In the genomic region with DNA sequence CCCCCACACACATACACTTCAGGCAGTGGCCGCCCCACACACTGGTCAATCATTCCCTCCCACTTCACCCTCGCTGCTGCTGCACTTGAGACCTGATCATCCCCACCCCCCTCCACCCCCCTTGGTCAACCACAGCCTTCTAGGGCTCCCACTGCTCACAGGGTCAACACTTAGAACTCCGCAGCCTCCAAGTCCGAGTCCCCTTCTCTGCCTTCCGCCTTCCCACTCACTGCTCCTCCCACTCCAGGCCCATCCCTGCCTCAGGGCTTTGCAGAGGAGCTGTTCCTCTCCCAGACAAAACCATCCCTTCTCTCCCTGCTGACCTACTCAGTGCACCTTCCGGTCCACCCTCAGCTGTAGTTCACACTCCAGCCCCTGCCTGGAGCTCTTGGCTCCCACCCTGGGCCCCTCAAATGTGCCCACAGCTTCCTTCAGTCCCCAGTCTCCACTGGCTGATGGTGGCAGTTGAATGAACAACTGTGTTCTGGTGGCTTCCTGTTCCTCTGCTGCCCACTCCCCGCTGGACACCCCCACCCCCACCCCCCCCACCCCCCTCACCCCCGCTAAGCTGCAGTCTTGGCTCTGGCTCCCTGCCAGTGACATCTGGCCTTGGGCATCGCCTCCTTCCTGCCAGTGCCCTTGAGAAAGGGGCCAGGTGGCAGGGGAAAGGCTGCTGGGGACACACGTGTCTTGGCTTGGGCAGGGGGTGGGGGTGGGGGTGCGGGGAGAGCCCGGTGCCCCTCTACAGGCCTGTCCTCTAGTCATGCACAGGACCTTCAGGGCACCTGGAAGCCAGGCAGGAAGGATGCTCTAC, we compare ENCODE assay signal across 8 mouse cellular contexts. TPM values are rescaled to one million over a fixed set of nuclear protein-coding genes. Genes with fewer than 3 reads are reported as not detected.
DNase-seq lines count a peak whose midpoint lies in the region; ATAC-seq and TF ChIP-seq lines count a peak whose summit lies in the region.

No protein-coding gene starts in this region.

- H3K27ac ChIP-seq in testis, adult 2 months (ENCODE audit: control insufficient read depth, insufficient read depth, low read depth, low read length) = no peak overlapping the region
- H3K27ac ChIP-seq in heart, embryonic 16.5 days (ENCODE audit: low read length) = peak overlapping the region; percentile 80
- peak overlapping the region; percentile 75 for H3K27ac ChIP-seq in limb, embryonic 14.5 days (replicated peaks; ENCODE audit: low read depth, low read length)
- peak overlapping the region; percentile 66 for H3K27ac ChIP-seq in midbrain, embryonic 14.5 days (replicated peaks; ENCODE audit: low read depth, low read length)

- no peak for DNase-seq in testis, postnatal 14 days (ENCODE audit: low spot score)
- peak; percentile 61 for DNase-seq in embryo, embryonic 11 days
- peak; percentile 38 for DNase-seq in limb, embryonic 14.5 days (ENCODE audit: low spot score)
- peak; percentile 74 for DNase-seq in midbrain, embryonic 14.5 days

- H3K4me3 ChIP-seq in testis, adult 2 months (ENCODE audit: control insufficient read depth, low read depth, low read length) = peak overlapping the region; percentile 37; the same call in 1 of the 2 replicates
- H3K4me3 ChIP-seq in heart, embryonic 16.5 days (ENCODE audit: low read length) = peak overlapping the region; percentile 39
- H3K4me3 ChIP-seq in limb, embryonic 14.5 days (replicated peaks; ENCODE audit: low read length) = peak overlapping the region; percentile 10; the same call in 1 of the 2 replicates
- no peak overlapping the region for H3K4me3 ChIP-seq in midbrain, embryonic 14.5 days (replicated peaks; ENCODE audit: low read depth, low read length)

- 3% methylated on average over 11 of the region's 12 CpGs for WGBS in heart, embryonic 16.5 days
- WGBS in limb, embryonic 14.5 days = 3% methylated on average over 11 of the region's 12 CpGs
- 4% methylated on average over 9 of the region's 12 CpGs for WGBS in midbrain, embryonic 14.5 days

- H3K9me3 ChIP-seq in heart, embryonic 16.5 days (replicated peaks; ENCODE audit: control insufficient read depth, low read length) = no peaks in the 10 kb centered on the region
- no peaks in the 10 kb centered on the region for H3K9me3 ChIP-seq in limb, embryonic 14.5 days (ENCODE audit: control insufficient read depth, low read length)
- H3K9me3 ChIP-seq in midbrain, embryonic 14.5 days (ENCODE audit: control insufficient read depth, low read length) = no peaks in the 10 kb centered on the region

- H3K4me2 ChIP-seq in heart, embryonic 16.5 days (ENCODE audit: low read depth, low read length) = peak overlapping the region; percentile 65
- peak overlapping the region; percentile 40 for H3K4me2 ChIP-seq in limb, embryonic 14.5 days (replicated peaks; ENCODE audit: low read depth, low read length, severe bottlenecking)
- H3K4me2 ChIP-seq in midbrain, embryonic 14.5 days (ENCODE audit: low read length) = peak overlapping the region; percentile 39

- TF ChIP-seq CTCF in testis, adult 2 months (IDR thresholded peaks at IDR 0.05; ENCODE audit: control insufficient read depth, insufficient read depth, insufficient replicate concordance, low read depth, low read length) = no peak

- no peaks in the 10 kb centered on the region for H3K36me3 ChIP-seq in testis, adult 2 months (ENCODE audit: control insufficient read depth, insufficient read depth, low read length)
- H3K36me3 ChIP-seq in heart, embryonic 16.5 days (ENCODE audit: control insufficient read depth, insufficient read depth) = no peaks in the 10 kb centered on the region
- no peaks in the 10 kb centered on the region for H3K36me3 ChIP-seq in limb, embryonic 14.5 days (ENCODE audit: control insufficient read depth, insufficient read depth, low read length)
- H3K36me3 ChIP-seq in midbrain, embryonic 14.5 days (ENCODE audit: control insufficient read depth, insufficient read depth, low read length) = no peaks in the 10 kb centered on the region

- peaks cover 21% of the 10 kb centered on the region for H3K4me1 ChIP-seq in testis, adult 2 months (ENCODE audit: control insufficient read depth, insufficient read depth, low read length)
- H3K4me1 ChIP-seq in heart, embryonic 16.5 days (ENCODE audit: control insufficient read depth, insufficient read depth, low read length) = peaks cover 48% of the 10 kb centered on the region
- peaks cover 50% of the 10 kb centered on the region for H3K4me1 ChIP-seq in limb, embryonic 14.5 days (ENCODE audit: control insufficient read depth, insufficient read depth, low read length)
- peaks cover 36% of the 10 kb centered on the region for H3K4me1 ChIP-seq in midbrain, embryonic 14.5 days (ENCODE audit: control insufficient read depth, insufficient read depth, low read length)

- ATAC-seq in heart, embryonic 16.5 days (replicated peaks; ENCODE audit: extremely low read depth, insufficient read depth, low FRiP score) = peak; percentile 25
- peak; percentile 23 for ATAC-seq in limb, embryonic 14.5 days (ENCODE audit: low FRiP score, low read depth)
- peak; percentile 18; the same call in 1 of the 2 replicates for ATAC-seq in midbrain, embryonic 14.5 days (ENCODE audit: low FRiP score, low TSS enrichment)
- ATAC-seq in activated CD4-positive, CD25-positive, alpha-beta regulatory T cell, adult 4 months = no peak
- no peak for ATAC-seq in CD4-positive, CD25-positive, alpha-beta regulatory T cell, adult 4 months

- 0 out of 2 replicates have a peak, but pooled peaks have one; percentile 9 for TF ChIP-seq POLR2A in testis, adult 2 months (IDR thresholded peaks at IDR 0.05; ENCODE audit: control insufficient read depth, low read depth, low read length)
- no peak for TF ChIP-seq POLR2A in limb, embryonic 14.5 days (IDR thresholded peaks at IDR 0.05; ENCODE audit: borderline replicate concordance, extremely low read depth, insufficient read depth, insufficient read length)

- no peaks in the 10 kb centered on the region for H3K27me3 ChIP-seq in testis, adult 2 months (ENCODE audit: control insufficient read depth, insufficient read depth, low read length)
- H3K27me3 ChIP-seq in heart, embryonic 16.5 days (ENCODE audit: control insufficient read depth, insufficient read depth, low read length) = 0 out of 2 replicates have a peak, but pooled peaks cover 4% of the 10 kb centered on the region
- no peaks in the 10 kb centered on the region for H3K27me3 ChIP-seq in limb, embryonic 14.5 days (ENCODE audit: control insufficient read depth, insufficient read depth, low read length)
- peaks cover 23% of the 10 kb centered on the region; the same call in 1 of the 2 replicates for H3K27me3 ChIP-seq in midbrain, embryonic 14.5 days (ENCODE audit: control insufficient read depth, insufficient read depth, low read length)

- H3K9ac ChIP-seq in heart, embryonic 16.5 days (ENCODE audit: low read length) = peak overlapping the region; percentile 56
- peak overlapping the region; percentile 25 for H3K9ac ChIP-seq in limb, embryonic 14.5 days (ENCODE audit: low read depth, low read length, severe bottlenecking)
- no peak overlapping the region for H3K9ac ChIP-seq in midbrain, embryonic 14.5 days (replicated peaks; ENCODE audit: low read length)

RNA-seq across cellular contexts. Expression of a gene that starts 3.5 kb away (rescaled TPM):
- 16.5 and 16.9 TPM in 2 replicates for polyA plus RNA-seq in testis, adult 2 months (2012; rRNA removed)
- polyA plus RNA-seq in heart, embryonic 16.5 days (2015; fragmentation: Nextera tagmentation; extraction: Ambion mirVana) = 29.6 and 31.0 TPM in 2 replicates
- 24.2 and 28.0 TPM in 2 replicates for polyA plus RNA-seq in limb, embryonic 14.5 days (2012; rRNA removed)
- polyA plus RNA-seq in limb, embryonic 14.5 days (2014; fragmentation: Nextera tagmentation; extraction: Ambion mirVana) = 9.2 and 16.6 TPM in 2 replicates
- polyA plus RNA-seq in midbrain, embryonic 14.5 days (2014; fragmentation: Nextera tagmentation; extraction: Ambion mirVana) = 3.2 and 3.5 TPM in 2 replicates
- under 1 TPM in 1 of 2 experiments, not detected in 1; 0.89 TPM for polyA plus RNA-seq in activated CD4-positive, CD25-positive, alpha-beta regulatory T cell, adult 4 months (2017; shearing (Covaris generic))
- 1 to 10 TPM in 1 of 2 experiments, not detected in 1; 2.8 TPM for polyA plus RNA-seq in CD4-positive, CD25-positive, alpha-beta regulatory T cell, adult 4 months (2017; shearing (Covaris generic))

RNA-seq across cellular contexts. Expression of a gene that starts 8.7 kb away (rescaled TPM):
- polyA plus RNA-seq in testis, adult 2 months (2012; rRNA removed) = 0.47 and 0.68 TPM in 2 replicates
- 1.2 TPM in 2 replicates for polyA plus RNA-seq in heart, embryonic 16.5 days (2015; fragmentation: Nextera tagmentation; extraction: Ambion mirVana)
- polyA plus RNA-seq in limb, embryonic 14.5 days (2012; rRNA removed) = 3.8 and 4.0 TPM in 2 replicates
- polyA plus RNA-seq in limb, embryonic 14.5 days (2014; fragmentation: Nextera tagmentation; extraction: Ambion mirVana) = 0.58 and 0.78 TPM in 2 replicates
- polyA plus RNA-seq in midbrain, embryonic 14.5 days (2014; fragmentation: Nextera tagmentation; extraction: Ambion mirVana) = 0.74 and 1.1 TPM in 2 replicates
- polyA plus RNA-seq in activated CD4-positive, CD25-positive, alpha-beta regulatory T cell, adult 4 months (2017; shearing (Covaris generic)) = 1 to 10 TPM; 1.5 to 2.5 TPM
- 1 to 10 TPM; 3.6 to 3.8 TPM for polyA plus RNA-seq in CD4-positive, CD25-positive, alpha-beta regulatory T cell, adult 4 months (2017; shearing (Covaris generic))

RNA-seq across cellular contexts. Expression of a gene that starts 23.0 kb away (rescaled TPM):
- 19.0 and 22.1 TPM in 2 replicates for polyA plus RNA-seq in testis, adult 2 months (2012; rRNA removed)
- 19.5 and 24.5 TPM in 2 replicates for polyA plus RNA-seq in heart, embryonic 16.5 days (2015; fragmentation: Nextera tagmentation; extraction: Ambion mirVana)
- polyA plus RNA-seq in limb, embryonic 14.5 days (2012; rRNA removed) = 250 and 345 TPM in 2 replicates
- 38.1 and 52.2 TPM in 2 replicates for polyA plus RNA-seq in limb, embryonic 14.5 days (2014; fragmentation: Nextera tagmentation; extraction: Ambion mirVana)
- polyA plus RNA-seq in midbrain, embryonic 14.5 days (2014; fragmentation: Nextera tagmentation; extraction: Ambion mirVana) = 20.4 and 25.7 TPM in 2 replicates
- polyA plus RNA-seq in activated CD4-positive, CD25-positive, alpha-beta regulatory T cell, adult 4 months (2017; shearing (Covaris generic)) = 1 to 10 TPM in 1 of 2 experiments, under 1 TPM in 1; 0.78 to 1.5 TPM
- under 1 TPM in 1 of 2 experiments, not detected in 1; 0.78 TPM for polyA plus RNA-seq in CD4-positive, CD25-positive, alpha-beta regulatory T cell, adult 4 months (2017; shearing (Covaris generic))

RNA-seq across cellular contexts. Expression of a gene that starts 30.3 kb away (rescaled TPM):
- polyA plus RNA-seq in testis, adult 2 months (2012; rRNA removed) = 6.7 and 7.2 TPM in 2 replicates
- 22.9 and 26.0 TPM in 2 replicates for polyA plus RNA-seq in heart, embryonic 16.5 days (2015; fragmentation: Nextera tagmentation; extraction: Ambion mirVana)
- polyA plus RNA-seq in limb, embryonic 14.5 days (2012; rRNA removed) = 70.7 and 92.4 TPM in 2 replicates
- 39.5 and 40.7 TPM in 2 replicates for polyA plus RNA-seq in limb, embryonic 14.5 days (2014; fragmentation: Nextera tagmentation; extraction: Ambion mirVana)
- polyA plus RNA-seq in midbrain, embryonic 14.5 days (2014; fragmentation: Nextera tagmentation; extraction: Ambion mirVana) = 47.7 and 58.1 TPM in 2 replicates
- polyA plus RNA-seq in activated CD4-positive, CD25-positive, alpha-beta regulatory T cell, adult 4 months (2017; shearing (Covaris generic)) = 10 to 100 TPM; 23.1 TPM
- polyA plus RNA-seq in CD4-positive, CD25-positive, alpha-beta regulatory T cell, adult 4 months (2017; shearing (Covaris generic)) = 10 to 100 TPM; 24.1 to 26.8 TPM

RNA-seq across cellular contexts. Expression of a gene that starts 31.0 kb away (rescaled TPM):
- polyA plus RNA-seq in testis, adult 2 months (2012; rRNA removed) = 17.3 and 20.4 TPM in 2 replicates
- polyA plus RNA-seq in heart, embryonic 16.5 days (2015; fragmentation: Nextera tagmentation; extraction: Ambion mirVana) = 14.6 and 14.8 TPM in 2 replicates
- polyA plus RNA-seq in limb, embryonic 14.5 days (2012; rRNA removed) = 79.9 and 100 TPM in 2 replicates
- polyA plus RNA-seq in limb, embryonic 14.5 days (2014; fragmentation: Nextera tagmentation; extraction: Ambion mirVana) = 5.3 and 9.6 TPM in 2 replicates
- polyA plus RNA-seq in midbrain, embryonic 14.5 days (2014; fragmentation: Nextera tagmentation; extraction: Ambion mirVana) = 8.9 and 16.8 TPM in 2 replicates
- 1 to 10 TPM; 1.1 to 1.7 TPM for polyA plus RNA-seq in activated CD4-positive, CD25-positive, alpha-beta regulatory T cell, adult 4 months (2017; shearing (Covaris generic))
- polyA plus RNA-seq in CD4-positive, CD25-positive, alpha-beta regulatory T cell, adult 4 months (2017; shearing (Covaris generic)) = 1 to 10 TPM; 1.2 to 3.8 TPM

Comparison
In these comparisons a context has a peak if more than half of its experiments do, and no peak if none do; other contexts are left out.
1. ATAC-seq: peak in heart, embryonic 16.5 days (single experiment), limb, embryonic 14.5 days (single experiment) and midbrain, embryonic 14.5 days (single experiment); none in activated CD4-positive, CD25-positive, alpha-beta regulatory T cell, adult 4 months (single experiment) and CD4-positive, CD25-positive, alpha-beta regulatory T cell, adult 4 months (single experiment).
2. Peak in every context shown above with its lines, with median percentiles within 50 percentile points of each other: H3K4me2 ChIP-seq.